Mouse (Mus musculus) hindlimb bud, embryonic 11.5 days (tissue): ENCODE data around the gene Vezt.

Experiments used
- DNase-seq: peaks from one replicate; pipeline ENCODE4 v3.0.0-alpha.2; 2012; ENCODE audit warnings: low read depth, low spot score; ENCODE audit errors: extremely low spot score

Vezt gene

DNA sequence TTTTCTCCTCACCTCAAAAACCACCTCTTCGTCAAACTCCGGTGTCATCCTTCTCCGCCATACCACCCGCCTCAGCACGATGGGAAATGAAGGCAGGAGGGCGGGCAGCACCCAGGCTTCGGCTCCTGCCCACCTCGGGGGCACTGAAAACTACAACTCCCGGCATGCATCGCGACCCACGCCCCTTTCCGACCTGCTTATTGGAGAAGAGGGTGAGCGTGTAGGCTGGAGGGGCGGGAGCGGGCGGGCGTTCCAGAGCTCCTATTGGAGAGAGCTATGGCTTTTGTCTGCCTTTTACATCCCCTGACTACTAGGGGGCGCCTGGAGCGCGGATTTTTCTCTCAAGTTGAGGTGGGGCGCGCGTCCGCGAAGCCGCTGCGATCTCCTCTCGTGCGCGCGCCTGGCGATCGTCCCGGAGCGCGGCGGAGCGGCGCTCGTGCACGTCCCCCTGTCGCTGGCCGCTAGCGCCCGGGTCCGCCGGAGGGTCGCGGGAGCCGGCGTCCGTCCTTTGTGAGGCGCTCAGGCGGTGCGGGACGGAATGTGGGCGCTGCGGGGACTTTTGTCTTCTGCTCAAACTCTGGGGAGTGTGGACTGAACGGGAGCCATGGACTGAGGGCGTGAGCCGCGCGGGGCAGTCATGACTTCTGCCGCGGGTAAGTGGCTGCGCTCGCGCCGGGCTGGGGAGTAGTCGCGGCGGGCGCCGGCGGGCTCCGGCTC is at the start of gene Vezt, which contains the start of gene Fgd6:
TSS of gene Vezt (minus strand) at position 160 of the 717 bp plus-strand sequence.
TSS of gene Fgd6 (plus strand) at position 344 of the 717 bp plus-strand sequence.
- peak; percentile 94 for DNase-seq

DNA sequence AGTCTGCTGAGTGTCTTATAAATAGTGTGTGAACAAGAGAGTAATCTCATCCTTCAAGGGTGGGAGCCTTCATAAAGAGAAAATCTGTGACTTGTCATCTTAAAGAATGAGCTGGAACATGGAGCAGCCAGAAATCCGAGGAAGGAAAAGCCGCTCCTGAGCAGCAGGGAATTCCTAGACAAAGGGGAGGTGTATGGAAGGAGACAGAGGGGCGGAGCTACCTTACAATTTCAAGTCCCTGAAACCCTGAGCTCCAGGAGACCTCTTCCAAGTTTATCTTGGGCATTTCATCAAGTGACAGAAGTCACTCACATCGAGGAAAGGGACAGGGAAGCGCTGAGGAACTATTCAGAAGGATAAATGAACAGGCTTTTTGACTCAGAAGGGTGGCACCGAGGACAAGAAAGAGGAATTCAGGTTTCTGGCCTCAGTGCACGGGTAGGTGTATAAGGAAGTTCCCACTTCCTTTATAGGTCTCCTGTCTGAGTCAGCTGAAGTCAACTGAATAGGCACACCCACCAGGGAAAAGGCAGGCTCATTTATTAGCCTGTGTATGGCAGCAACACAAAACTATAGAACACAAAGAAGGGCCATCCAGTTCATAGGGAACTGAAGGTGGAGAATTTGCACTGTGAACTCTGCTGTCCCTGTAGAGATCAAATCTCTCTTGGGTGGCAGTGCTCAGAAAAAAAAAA is 46.6 kb upstream of the Vezt start:
- no peak for DNase-seq

DNA sequence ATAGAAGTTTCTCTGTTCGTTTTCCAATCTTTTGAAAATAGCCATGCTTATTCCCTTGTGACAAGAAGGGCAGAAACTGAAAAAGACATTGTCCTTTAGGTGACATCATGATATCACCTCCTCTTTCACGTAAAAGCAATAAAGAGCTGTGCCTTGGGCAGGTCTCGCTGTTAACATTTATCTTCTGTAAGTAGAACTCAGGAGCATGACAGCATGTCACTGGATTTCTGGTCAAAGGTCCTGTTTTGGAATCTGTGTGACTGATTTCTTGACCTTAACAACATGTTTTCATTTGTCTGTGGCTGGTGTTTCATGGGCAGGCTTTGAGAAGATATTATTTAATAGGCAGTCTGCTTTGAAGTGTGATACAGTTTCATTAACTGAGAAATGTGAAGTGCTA is 45.1 kb upstream of the Vezt start:
- no peak for DNase-seq

DNA sequence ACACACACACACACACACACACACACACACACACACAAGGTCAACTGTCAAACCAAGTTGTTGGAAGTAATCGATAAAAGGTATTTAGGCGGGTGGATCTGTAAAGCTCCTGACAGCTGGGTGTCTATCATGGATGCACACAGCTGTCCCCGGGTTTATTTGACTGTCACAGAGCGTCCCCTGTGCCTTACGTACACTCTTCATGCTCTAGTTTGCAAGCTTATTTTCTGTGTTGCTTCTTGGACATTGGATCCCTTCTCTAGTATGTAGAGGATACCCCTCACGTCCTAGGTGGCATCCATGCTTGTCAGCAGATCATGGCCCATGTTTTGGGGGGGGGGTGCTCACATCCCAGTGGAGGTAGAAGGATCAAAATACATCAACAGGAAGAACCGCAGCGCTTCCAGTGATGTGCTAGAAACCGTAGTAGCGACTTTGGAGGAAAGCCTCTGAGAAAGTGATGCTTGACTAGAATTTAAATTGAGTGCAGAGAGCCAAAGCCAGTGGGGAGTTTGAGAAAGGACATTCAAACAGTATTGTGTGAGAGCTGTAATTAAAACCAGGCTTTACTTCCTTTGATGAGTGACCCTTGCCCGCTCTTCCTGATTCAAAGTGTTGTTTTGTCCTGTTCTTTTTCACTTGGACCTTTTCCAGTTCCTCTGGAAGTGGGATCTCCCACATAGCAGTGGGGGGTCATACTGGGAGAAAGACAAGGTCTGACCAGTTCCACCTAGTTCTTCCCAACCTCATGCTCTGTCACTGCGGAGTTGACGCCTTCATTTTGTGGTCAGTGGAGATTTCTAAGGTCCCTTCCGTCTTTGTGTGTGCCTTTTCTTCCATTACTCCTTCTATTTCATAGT is 41.6 kb upstream of the Vezt start:
- DNase-seq = no peak

DNA sequence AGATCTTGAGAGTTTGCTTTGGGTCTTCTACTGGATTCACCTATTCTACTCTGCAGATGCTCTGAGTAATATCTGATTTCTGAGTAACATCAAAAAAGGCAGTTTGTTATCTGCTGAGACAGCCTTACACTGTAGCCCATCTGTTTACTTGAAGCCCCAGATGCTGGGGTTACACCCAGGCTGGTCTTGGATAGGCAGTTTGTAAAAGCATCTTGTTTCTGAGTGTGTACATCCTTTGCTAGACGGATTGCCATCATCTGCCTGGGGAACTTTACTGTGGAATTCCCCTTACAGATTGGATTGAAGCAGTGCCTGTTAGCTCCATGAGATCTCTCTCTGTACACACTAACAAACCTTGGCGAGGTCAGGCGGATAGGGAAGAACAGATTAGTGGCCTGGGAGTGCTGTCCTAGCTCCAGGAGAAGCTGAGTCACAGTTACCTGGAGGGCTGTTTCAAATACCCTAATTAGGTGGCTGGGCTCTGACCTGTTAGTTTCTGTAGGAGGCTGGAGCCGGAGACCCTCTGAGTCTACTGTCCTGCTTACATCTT is 37.4 kb upstream of the Vezt start:
- DNase-seq = no peak

DNA sequence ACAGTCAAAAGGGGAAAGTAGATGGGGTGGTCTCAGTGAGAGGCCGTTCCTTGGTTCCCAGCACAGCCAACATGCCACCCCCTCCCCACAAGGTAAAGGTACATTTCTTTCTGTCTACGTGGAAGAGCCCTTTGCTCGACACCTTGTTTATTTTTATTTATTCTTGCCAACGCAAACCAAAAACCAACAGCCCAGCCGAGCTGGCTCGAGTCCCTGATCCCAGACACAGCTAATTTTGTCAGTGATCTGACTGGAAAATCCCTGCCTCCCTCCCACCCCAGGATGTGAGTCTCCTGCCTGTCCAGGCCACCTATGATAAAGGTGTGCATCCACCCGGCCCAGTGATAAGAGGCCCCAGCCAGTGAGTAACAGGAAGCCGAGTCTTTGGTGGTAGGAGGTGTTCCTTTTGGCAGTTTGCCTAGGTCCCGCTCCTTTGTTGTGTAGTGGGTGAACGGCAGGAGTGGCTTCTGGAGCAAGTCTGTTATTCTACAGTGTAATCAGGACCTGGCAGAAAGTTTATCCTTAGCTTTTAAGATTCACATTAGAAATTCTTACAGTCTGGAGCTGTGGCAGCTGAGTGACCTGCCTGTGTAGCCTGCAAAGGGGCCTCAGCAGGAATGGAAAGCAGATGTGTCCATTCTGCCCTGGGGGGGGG is 36.8 kb upstream of the Vezt start:
- no peak for DNase-seq

DNA sequence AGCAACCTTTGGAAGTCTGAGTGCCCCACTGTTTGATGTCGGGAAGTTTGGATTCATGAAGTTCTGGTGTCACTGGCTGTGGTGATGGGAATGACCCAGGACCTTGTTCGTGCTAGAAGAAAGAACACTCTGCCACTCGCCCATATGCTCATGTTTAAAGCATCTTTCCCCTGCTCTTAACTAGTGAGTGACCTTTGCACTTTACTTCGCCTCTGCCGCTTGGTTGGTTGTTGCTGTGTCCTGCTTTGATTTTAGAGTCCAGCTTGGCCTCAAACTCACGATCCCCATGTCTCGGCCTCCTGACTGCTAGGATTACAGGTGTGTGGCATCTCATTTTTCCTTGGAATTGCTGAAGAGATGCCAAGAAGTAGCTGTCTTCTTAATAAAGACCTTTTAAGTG is 36.0 kb upstream of the Vezt start:
- DNase-seq = no peak

DNA sequence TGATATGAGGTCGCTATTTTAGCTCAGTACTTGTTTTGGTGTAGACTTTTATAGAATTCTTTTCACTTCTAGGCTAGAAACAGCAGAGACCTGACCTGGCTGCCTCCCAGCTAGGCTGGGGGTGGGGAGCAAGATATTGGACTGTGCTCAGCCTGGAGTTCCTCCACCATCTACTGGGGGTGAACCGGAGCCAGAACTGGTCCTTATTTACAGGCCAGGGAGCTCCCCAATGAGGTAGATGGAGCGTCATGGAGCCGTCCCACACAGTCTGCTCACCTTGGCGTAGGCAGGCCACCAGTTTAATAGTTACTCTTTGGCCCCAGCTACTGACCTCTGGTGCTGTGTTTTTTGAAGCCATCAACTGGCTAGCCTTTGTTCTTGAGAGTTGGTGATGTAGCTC is 33.1 kb upstream of the Vezt start:
- DNase-seq = no peak

DNA sequence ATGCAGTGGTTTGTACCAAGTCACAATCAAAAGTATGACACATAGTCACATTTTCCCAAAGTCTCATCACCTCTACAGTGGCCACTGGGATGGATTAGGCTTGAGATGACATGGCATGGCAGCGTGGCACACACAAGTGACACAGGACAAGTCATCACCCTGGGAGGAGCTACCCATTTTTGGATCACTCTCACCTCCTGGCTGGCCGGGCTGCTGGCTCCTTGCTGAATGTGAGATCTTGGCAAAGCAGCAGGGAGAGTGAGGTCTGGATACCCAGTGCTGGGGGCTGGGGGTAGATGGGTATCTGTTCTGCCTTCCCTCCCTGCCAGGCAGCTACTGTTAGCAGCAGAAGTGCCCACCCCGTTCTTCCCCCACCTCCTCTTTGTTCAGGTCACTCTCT is 31.3 kb upstream of the Vezt start:
- no peak for DNase-seq

DNA sequence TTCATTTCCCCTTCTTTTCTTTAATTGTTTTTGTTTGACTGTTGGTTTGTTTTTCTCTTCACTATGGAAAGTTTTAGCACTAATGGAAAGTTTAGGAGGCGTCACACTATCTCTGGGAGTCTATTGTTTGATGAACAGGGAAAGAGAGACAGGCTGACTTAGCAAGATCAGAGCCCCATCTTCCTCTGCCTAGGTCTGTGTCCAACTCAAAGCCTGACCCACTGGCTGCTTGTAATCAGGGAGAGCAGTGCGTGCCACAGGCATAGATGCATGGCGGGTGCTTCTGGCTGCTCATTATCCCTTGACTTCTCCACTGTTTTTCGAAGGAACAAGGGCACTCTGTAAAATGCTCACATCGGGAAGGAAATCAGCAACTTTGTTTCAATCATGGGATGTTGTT is 26.7 kb upstream of the Vezt start:
- no peak for DNase-seq

DNA sequence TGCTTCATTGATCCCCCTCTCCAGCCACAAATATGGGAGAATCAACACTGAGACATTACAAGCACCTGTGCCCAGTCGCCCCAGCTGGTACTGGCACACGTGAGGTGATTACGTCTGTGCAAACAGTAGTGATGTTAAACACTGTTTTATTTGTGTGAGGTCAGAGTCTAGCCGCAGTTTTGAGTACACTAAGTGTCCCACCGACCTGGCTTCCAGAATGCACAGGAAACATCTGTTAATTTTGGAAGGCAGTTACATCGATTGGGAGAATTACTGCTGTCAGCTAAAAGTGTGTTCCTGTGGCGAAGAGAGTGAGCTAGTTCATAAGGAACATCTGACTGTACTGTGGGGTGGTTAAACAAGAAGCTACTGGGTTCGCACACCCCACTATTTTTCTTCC is 24.6 kb upstream of the Vezt start:
- DNase-seq = no peak

DNA sequence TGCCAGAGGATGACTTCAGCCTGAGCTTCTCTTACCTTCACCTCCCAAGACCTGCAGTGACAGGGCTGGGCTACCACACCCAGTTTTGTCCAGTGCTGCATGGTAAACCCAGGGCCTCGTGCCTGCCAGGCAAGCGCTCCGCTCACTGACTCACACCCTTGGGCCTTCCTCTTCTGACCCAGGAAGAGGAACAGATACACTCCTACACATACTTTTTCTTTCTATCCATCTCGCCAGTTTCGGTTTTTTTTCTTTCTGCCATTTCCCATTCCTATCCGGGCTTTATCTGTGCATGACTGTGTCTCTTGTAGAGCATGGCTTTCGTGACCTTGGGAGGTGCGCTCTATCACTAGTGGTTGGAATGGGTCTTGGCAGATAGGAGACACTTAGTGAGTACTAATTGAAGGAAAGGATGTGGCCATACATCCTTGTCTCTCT is 24.0 kb upstream of the Vezt start:
- no peak for DNase-seq

DNA sequence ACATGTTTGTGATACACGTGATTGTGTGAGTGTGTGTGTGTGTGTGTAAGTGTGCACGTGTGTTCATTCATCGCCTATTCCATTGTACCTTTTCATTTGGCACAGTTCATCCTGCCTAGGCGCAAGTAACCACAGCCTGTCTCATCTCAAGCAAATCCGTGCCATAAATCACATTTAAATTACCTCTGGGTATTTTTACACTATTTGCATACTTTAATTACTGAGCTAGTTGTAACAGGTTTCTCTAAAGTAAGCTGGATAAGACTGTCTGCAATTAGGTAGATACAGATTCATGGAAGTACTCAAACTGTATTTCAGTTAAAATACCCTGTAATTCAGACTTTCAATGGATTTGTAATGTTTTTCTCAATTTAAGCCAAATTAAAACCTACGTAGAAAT is 20.9 kb upstream of the Vezt start:
- DNase-seq = no peak

DNA sequence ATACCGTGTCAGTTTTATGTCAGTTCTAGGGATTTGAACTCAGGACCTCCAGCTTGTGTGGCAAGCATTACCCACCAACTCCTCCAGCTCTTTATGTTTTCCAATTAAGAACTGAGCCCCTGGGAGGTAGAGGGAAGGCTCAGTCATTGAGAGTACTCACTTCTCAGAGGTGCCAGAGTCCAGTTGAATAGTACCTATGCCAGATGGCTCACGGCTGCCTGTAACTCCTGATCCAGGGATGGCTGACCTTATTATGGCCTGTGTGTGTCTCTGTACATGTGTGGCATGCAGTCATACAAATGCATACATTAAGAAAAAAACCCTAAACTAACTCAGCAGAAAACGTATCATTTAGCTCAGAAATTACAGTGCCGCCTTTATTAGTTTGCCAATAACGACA is 15.1 kb upstream of the Vezt start:
- no peak for DNase-seq

DNA sequence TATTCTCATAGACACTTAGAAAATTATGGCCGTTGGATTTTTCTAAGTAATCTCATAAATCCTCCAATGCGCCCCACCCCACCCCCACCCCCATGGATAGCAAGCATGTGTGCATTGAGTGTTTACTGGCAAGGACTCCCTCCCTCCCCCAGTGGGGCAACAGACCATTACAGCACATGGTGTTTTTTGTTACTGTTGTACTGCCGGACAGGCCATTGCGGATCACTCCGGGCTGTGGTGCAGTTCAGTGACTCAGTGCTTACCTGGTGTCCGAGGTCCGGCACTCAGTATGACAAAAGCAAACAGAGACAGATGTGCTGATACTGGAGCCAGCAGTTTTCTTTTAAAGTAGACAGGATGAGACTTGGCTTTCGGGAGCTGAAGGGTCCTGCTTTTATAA is 13.5 kb upstream of the Vezt start:
- DNase-seq = no peak

DNA sequence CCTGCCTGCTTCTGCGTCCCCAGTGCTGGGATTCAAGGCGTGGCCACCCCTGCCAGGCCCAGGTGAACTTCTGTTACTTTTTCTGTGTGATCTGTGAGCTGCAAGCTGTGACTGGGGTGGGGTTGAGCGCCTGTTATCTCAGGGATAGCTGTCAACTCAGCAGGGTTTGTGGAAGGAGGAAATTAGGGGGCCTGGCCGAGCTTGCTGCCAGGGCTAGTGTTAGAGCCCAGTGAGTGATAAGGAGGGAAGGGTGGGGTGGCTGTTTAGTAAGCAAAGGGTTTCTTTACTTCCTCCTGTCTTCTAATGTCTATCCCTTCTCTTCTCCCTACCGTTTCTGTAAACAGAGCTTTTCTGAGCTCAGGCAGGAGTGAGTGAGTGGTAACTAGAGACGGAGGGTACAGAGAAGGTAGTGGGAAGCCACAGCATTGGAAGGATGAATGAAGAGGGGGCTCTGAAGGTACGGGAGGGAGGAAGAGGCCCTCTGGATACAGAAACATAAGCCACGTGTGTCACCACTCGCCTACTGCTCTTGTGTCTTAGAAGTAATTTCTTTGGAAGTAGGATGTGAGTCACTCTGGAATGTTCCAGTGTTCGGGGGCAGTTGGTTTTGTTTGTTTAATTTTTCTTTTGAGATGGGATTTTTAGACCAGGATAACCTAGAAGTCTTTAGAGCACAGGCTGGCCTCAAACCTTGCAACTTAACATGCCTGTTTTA is 12.4 kb upstream of the Vezt start:
- no peak for DNase-seq

DNA sequence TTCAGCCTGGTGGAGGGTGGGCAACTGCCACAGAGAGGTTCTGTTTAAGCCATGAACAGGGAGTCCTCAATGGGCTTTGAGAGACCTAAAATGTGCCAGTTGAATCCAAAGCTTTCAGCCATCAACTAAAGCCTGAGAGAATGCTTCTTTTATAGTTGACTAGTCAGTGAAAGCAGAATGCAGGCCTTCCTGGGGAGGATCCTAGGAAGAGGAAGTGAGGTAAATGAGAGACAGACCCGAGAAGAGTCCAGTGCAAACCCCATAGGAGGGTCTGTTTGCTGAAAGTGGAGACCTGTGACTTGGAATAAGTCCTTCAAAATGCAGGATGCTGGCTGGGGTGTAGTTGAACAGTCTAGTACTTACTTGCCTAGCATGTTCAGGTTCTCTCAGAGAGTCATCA is 11.4 kb upstream of the Vezt start:
- DNase-seq = no peak

DNA sequence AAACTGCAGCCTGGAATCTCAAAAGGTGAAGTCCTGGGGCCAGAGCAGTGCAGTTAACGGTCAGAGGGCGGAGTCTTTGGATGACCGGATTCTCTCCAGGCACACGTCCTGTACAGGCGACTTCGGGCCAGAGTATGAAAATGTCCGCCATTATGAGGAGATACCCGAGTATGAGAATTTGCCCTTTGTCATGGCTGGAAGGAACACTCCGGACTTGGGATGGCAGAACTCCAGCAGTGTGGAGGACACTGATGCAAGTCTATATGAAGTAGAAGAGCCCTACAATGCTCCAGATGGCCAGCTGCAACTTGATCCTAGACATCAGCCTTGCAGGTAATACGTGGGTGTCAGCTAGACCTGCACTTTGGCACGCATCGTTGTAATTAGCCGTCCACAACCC is 9.7 kb upstream of the Vezt start:
- no peak for DNase-seq

DNA sequence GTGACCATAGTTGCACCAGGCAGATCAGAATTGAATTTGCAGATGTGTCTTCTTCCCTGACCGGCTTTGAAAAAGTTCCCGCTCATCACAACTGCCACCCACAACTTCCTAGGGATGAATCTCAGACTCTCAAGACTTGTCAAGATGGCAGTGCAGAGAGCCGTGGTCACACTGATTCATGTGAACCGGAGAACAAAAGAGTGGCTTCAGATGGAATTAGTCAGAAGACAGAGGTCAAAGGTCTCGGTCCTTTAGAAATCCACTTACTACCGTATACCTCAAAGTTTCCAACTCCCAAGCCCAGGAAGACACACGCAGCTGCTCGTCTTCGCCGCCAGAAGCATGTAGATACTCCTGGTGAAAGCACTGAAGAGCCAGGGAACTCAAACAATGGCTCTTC is 8.3 kb upstream of the Vezt start:
- no peak for DNase-seq
